Comparison of ENCODE assay signal across 17 mouse cellular contexts in the genomic region with DNA sequence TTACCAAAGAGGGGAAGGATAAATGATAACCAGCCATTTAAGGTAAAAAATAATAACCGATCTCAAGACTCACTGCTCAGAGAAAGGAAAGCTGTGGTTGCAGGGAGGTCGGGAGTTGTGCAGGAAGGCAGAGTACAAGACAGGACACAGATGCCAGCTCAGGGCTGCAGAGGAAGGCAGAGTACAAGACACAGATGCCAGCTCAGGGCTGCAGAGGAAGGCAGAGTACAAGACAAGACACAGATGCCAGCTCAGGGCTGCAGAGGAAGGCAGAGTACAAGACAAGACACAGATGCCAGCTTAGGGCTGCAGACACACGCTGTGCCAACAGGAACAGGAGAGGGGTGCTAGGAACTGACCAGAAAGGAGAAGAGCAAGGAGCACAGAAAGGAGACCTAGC. TPM values are rescaled to one million over a fixed set of nuclear protein-coding genes. Genes with fewer than 3 reads are reported as not detected.
A peak's percentile ranks its signal among the peaks of the same experiment; 100 is the strongest.
DNase-seq lines count a peak whose midpoint lies in the region; ATAC-seq and TF ChIP-seq lines count a peak whose summit lies in the region.
"Had no signal": no experiment of that assay in that cellular context is flagged by ENCODE, and none has a peak within 500 bp of the region (broad histone marks: within the 10 kb centered on the region; RNA-seq: fewer than 3 reads in every experiment).

No protein-coding gene starts in this region.

- no peaks in the 10 kb centered on the region for H3K36me3 ChIP-seq in hindbrain, embryonic 16.5 days (ENCODE audit: control insufficient read depth, insufficient read depth, low read length)
- H3K36me3 ChIP-seq in hindbrain, embryonic 14.5 days (replicated peaks; ENCODE audit: control insufficient read depth, insufficient read depth): no peaks in the 10 kb centered on the region

- H3K27me3 ChIP-seq in hindbrain, embryonic 16.5 days (replicated peaks; ENCODE audit: control insufficient read depth, insufficient read depth, low read length): no peaks in the 10 kb centered on the region
- no peaks in the 10 kb centered on the region for H3K27me3 ChIP-seq in hindbrain, embryonic 14.5 days (ENCODE audit: control insufficient read depth, insufficient read depth, low read length)
- H3K27me3 ChIP-seq: forebrain, embryonic 13.5 days; heart, embryonic 12.5 days; Patski had no signal

- no peak for DNase-seq in hindbrain, embryonic 14.5 days (ENCODE audit: low spot score)
- peak; percentile 76 for DNase-seq in 416B (ENCODE audit: low read depth)
- peak; percentile 19 for DNase-seq in MN1 (ENCODE audit: low spot score)
- no peak for DNase-seq in B cell, adult 2 months
- DNase-seq: adrenal gland, postnatal 25 days; cerebellum, adult 18-20 months; cerebellum, postnatal 10 days; forebrain, postnatal 0 days; gastrocnemius, postnatal 14 days; heart, adult 2 months had no signal

- no peaks in the 10 kb centered on the region for H3K4me1 ChIP-seq in hindbrain, embryonic 16.5 days (ENCODE audit: control insufficient read depth, insufficient read depth, low read depth, low read length)
- no peaks in the 10 kb centered on the region for H3K4me1 ChIP-seq in hindbrain, embryonic 14.5 days (replicated peaks; ENCODE audit: control insufficient read depth, insufficient read depth, low read length)
- peaks cover 17% of the 10 kb centered on the region for H3K4me1 ChIP-seq in olfactory bulb, adult 2 months (ENCODE audit: control insufficient read depth, insufficient read depth, low read length)
- H3K4me1 ChIP-seq: forebrain, embryonic 13.5 days; heart, embryonic 12.5 days had no signal

- no peak overlapping the region for H3K4me3 ChIP-seq in hindbrain, embryonic 16.5 days (ENCODE audit: low read length)
- no peak overlapping the region for H3K4me3 ChIP-seq in hindbrain, embryonic 14.5 days (replicated peaks; ENCODE audit: low read length)
- no peak overlapping the region for H3K4me3 ChIP-seq in olfactory bulb, adult 2 months (ENCODE audit: insufficient read depth, low read depth, low read length)
- H3K4me3 ChIP-seq: forebrain, embryonic 13.5 days; heart, adult 2 months; heart, embryonic 12.5 days had no signal

- H3K27ac ChIP-seq in hindbrain, embryonic 16.5 days (ENCODE audit: low read depth, low read length): 0 out of 2 replicates have a peak overlapping the region, but pooled peaks have one; percentile 5
- no peak overlapping the region for H3K27ac ChIP-seq in hindbrain, embryonic 14.5 days
- peak overlapping the region; percentile 52 for H3K27ac ChIP-seq in olfactory bulb, adult 2 months (ENCODE audit: insufficient read depth, low read depth, low read length)
- H3K27ac ChIP-seq: forebrain, embryonic 13.5 days; heart, adult 2 months had no signal

- ATAC-seq in hindbrain, embryonic 16.5 days: no peak
- ATAC-seq in hindbrain, embryonic 14.5 days (ENCODE audit: low FRiP score): no peak
- ATAC-seq: activated CD4-positive, CD25-positive, alpha-beta regulatory T cell, adult 4 months; forebrain, embryonic 13.5 days; forebrain, postnatal 0 days; intestine, embryonic 16.5 days; Patski had no signal

- WGBS in hindbrain, embryonic 16.5 days: 80% methylated on average over 3 of the region's 3 CpGs
- 84% methylated on average over 3 of the region's 3 CpGs for WGBS in hindbrain, embryonic 14.5 days
- 43% methylated on average over 3 of the region's 3 CpGs for WGBS in olfactory bulb, adult 2 months

- TF ChIP-seq CTCF in olfactory bulb, adult 2 months (IDR thresholded peaks at IDR 0.05; ENCODE audit: insufficient read depth, low read depth, low read length): no peak

- H3K9ac ChIP-seq in hindbrain, embryonic 16.5 days (ENCODE audit: low read depth, low read length): no peak overlapping the region
- H3K9ac ChIP-seq in hindbrain, embryonic 14.5 days: no peak overlapping the region
- H3K9ac ChIP-seq: forebrain, embryonic 13.5 days; forebrain, postnatal 0 days; heart, embryonic 12.5 days had no signal

- H3K4me2 ChIP-seq in hindbrain, embryonic 16.5 days (ENCODE audit: low read length): no peak overlapping the region
- no peak overlapping the region for H3K4me2 ChIP-seq in hindbrain, embryonic 14.5 days (replicated peaks)
- H3K4me2 ChIP-seq: forebrain, embryonic 13.5 days; heart, embryonic 12.5 days had no signal

- no peaks in the 10 kb centered on the region for H3K9me3 ChIP-seq in hindbrain, embryonic 16.5 days (ENCODE audit: control insufficient read depth, low read length)
- no peaks in the 10 kb centered on the region for H3K9me3 ChIP-seq in hindbrain, embryonic 14.5 days (ENCODE audit: control insufficient read depth, low read length)
- H3K9me3 ChIP-seq: forebrain, embryonic 13.5 days had no signal

- TF ChIP-seq POLR2A in olfactory bulb, adult 2 months (IDR thresholded peaks at IDR 0.05; ENCODE audit: insufficient read depth, low read depth, low read length): no peak

RNA-seq across cellular contexts. Expression of a gene that starts 42.2 kb away (rescaled TPM):
- 24.5 and 25.8 TPM in 2 replicates for polyA plus RNA-seq in hindbrain, embryonic 16.5 days (2015; fragmentation: Nextera tagmentation; extraction: Ambion mirVana)
- 18.3 and 19.2 TPM in 2 replicates for polyA plus RNA-seq in hindbrain, embryonic 14.5 days (2014; fragmentation: Nextera tagmentation; extraction: Ambion mirVana)
- polyA plus RNA-seq in olfactory bulb, adult 2 months (2012; ENCODE audit: insufficient read depth, insufficient read length, low replicate concordance, missing spikeins): 71.7 TPM in 1 of 2 replicates, not detected in the other

RNA-seq across cellular contexts. Expression of a gene that starts 59.3 kb away (rescaled TPM):
- polyA plus RNA-seq in hindbrain, embryonic 16.5 days (2015; fragmentation: Nextera tagmentation; extraction: Ambion mirVana): 139 and 141 TPM in 2 replicates
- 139 and 146 TPM in 2 replicates for polyA plus RNA-seq in hindbrain, embryonic 14.5 days (2014; fragmentation: Nextera tagmentation; extraction: Ambion mirVana)
- not detected in 2 replicates for polyA plus RNA-seq in olfactory bulb, adult 2 months (2012; ENCODE audit: insufficient read depth, insufficient read length, low replicate concordance, missing spikeins)

Comparison
In these comparisons a context has a peak if more than half of its experiments do, and no peak if none do; other contexts are left out.
1. DNase-seq: peak in 416B (single experiment) and MN1 (single experiment); none in hindbrain, embryonic 14.5 days (single experiment) and B cell, adult 2 months (0 of 2).
2. RNA of a gene that starts 59.3 kb away (polyA plus RNA-seq): 139 to 141 TPM in hindbrain, embryonic 16.5 days and 139 to 146 TPM in hindbrain, embryonic 14.5 days; not detected in olfactory bulb, adult 2 months; every median in the first group is over 100 times any median in the second.